Mouse (Mus musculus) kidney, adult 10 weeks (tissue): ENCODE data around the gene Traf4. TPM values are rescaled to one million over a fixed set of nuclear protein-coding genes. Genes with fewer than 3 reads are reported as not detected.

Experiments used
- polyA plus RNA-seq: library from polyadenylated mRNA; stranded (reverse); fragments of 350-450 nt; fragmentation: Illumina TruSeq; extraction: RNeasy Lipid Tissue Mini Kit (QIAGEN cat#74804); gene quantifications from one replicate; pipeline ENCODE4 v1.2.3, GENCODE M21; 2014; ENCODE audit warnings: low read depth, low replicate concordance

Gene Traf4
- 3.2 TPM for polyA plus RNA-seq

DNA sequence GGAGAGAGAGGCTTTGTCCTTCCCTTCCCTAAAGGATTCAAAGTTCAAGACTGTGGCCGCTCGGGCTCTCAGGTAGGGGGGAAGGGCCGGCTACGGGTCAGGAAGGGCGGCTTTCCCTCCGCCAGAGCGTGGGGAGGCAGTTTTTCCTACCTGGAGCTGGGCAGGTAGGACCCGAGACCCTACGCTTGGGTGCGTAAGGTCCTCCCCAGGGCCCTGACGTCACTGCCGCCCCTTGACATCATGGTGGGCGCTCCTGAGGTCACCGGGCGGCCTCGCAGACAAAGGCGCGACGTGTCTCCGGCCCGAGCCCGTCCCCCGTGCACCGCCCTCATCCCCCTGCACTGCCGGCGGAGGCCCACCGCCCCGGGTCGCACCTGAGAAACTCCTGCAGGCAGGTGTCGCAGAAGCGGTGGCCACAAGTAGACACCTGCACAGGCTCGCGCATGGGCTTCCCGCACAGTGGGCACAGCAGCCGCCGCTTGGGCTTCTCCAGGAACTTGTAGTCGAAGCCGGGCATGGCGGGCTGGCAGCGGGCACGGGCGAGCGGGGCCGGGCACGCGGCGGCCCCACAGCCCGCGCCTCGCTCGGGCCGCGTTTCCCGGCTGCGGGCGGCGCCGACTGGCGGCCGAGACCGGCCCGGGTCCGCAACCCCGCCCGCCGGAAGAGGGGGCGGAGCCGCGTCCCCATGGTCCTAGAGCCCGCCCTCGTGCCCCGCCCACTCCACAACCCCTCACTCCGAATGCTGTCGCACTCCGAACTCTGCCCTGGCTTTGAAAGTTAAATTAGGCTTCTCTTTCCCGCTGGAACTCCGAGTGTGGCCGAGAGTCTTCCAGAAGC, at the start of gene Traf4:
Gene Traf4, minus strand, starts transcription at position 666 of the 837 bp plus-strand sequence.

DNA sequence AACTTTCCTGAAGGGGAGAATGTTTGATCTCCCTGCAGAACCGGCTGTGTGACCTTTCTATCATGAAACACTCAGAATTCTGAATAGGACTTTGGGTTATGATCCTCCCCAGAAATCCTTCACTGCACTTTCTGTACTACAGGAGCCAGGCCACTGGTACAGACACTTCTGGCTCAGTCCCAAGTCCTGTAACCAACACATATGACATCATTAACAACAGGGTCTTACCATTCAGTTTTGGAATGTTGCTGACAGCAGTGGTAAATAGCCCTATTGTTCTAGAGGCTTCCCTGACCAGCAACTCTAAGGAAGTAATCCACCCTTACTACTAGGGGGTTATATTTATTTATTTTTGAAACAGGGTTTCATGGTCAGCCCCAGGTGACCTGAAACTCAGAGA, 27.7 kb upstream of the Traf4 start, which contains the start of gene Proca1:
Gene Proca1, plus strand, starts transcription at position 280 of the 400 bp plus-strand sequence.

DNA sequence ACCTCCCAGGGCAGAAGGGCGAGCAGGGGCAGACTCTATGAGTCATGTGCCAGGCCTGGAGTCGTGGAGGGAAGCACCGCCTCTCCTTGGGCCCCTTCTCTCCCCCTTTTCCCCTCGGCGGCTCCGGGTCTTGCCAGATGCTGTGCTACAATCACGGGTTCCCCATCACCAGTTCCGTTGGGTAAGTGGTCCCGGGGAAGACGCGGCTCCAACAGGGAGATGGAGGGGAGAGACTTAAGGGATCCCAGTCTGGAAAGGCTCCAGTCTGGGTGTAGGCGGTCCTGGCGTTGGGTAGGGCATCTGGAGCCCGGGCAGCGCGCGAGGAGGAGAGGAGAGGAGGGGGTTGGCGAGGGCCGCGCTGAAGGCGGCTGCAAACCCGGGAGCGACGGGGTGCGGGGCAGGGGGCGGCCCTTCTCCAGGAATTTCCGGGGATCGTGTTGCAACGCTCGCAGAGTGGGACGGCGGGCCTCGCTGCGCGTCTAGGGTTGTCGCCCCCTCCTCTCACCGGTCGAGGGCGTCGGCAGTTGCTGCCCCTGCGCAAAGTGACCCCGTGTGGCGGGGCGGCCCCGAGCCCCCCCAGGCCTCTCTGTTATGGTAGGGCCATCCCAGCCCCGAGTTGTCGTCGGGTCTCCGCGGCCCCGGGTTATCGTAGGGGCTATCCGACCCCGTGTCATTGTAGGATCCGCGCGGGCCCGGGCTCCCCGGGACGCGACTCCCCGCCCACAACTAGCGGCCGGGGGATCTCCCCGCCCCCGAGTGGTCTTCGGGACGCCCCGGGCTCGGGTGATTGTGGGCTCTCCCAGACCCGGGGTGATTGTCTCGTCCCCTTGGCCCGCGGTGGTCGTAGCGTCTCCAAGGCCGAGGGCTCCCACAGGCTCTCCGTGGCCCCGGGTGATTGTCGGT, 23.2 kb upstream of the Traf4 start, which contains the start of gene Rab34:
Gene Rab34, plus strand, starts transcription at position 100 of the 903 bp plus-strand sequence.

GRCm38 (mm10) chr11:78182961-78183844, 17.8 kb upstream of the Traf4 start, which contains the start of gene Rpl23a:
Gene Rpl23a (minus strand): TSS chr11:78183584.

GRCm38 (mm10) chr11:78176402-78176862, 11.0 kb upstream of the Traf4 start, which contains the start of the genes Nek8 and Tlcd1:
Gene Nek8 (minus strand): TSS chr11:78176675.
Gene Tlcd1 (plus strand): TSS chr11:78176711.

Other genes with a start within 250 kb of the Traf4 start
- gene Sez6, start 234.8 kb downstream of the Traf4 start, polyA plus RNA-seq = not detected
- 8.5 TPM for gene Phf12, start 182.8 kb downstream of the Traf4 start, polyA plus RNA-seq
- gene Dhrs13, start 133.3 kb downstream of the Traf4 start, polyA plus RNA-seq = 6.5 TPM
- 6.2 TPM for gene Flot2, start 127.7 kb downstream of the Traf4 start, polyA plus RNA-seq
- gene Eral1, start 85.2 kb downstream of the Traf4 start, polyA plus RNA-seq = 5.8 TPM
- gene Fam222b, start 70.9 kb downstream of the Traf4 start, polyA plus RNA-seq = 6.8 TPM
- gene Nek8, start 11.1 kb upstream of the Traf4 start, polyA plus RNA-seq = 4.6 TPM
- 48.9 TPM for gene Tlcd1, start 11.1 kb upstream of the Traf4 start, polyA plus RNA-seq
- 600 TPM for gene Rpl23a, start 18.0 kb upstream of the Traf4 start, polyA plus RNA-seq
- 13.5 TPM for gene Rab34, start 22.8 kb upstream of the Traf4 start, polyA plus RNA-seq
- gene Proca1, start 27.8 kb upstream of the Traf4 start, polyA plus RNA-seq = 6.3 TPM
- 39.1 TPM for gene Sdf2, start 80.2 kb upstream of the Traf4 start, polyA plus RNA-seq
- 12.9 TPM for gene Supt6, start 80.4 kb upstream of the Traf4 start, polyA plus RNA-seq
- gene 2610507B11Rik, start 96.2 kb upstream of the Traf4 start, polyA plus RNA-seq = 96.7 TPM
- 0.20 TPM for gene BC030499, start 125.3 kb upstream of the Traf4 start, polyA plus RNA-seq
- 5.3 TPM for gene Spag5, start 135.9 kb upstream of the Traf4 start, polyA plus RNA-seq
- gene Aldoc, start 157.4 kb upstream of the Traf4 start, polyA plus RNA-seq = 13.5 TPM
- gene Pigs, start 162.8 kb upstream of the Traf4 start, polyA plus RNA-seq = 2.7 TPM
- gene Unc119, start 177.9 kb upstream of the Traf4 start, polyA plus RNA-seq = 0.49 TPM
- gene Foxn1, start 221.0 kb upstream of the Traf4 start, polyA plus RNA-seq = not detected